Mouse (Mus musculus) neural tube, embryonic 11.5 days (tissue): ENCODE data around the gene Purb. TPM values are rescaled to one million over a fixed set of nuclear protein-coding genes. Genes with fewer than 3 reads are reported as not detected.
A peak's percentile ranks its signal among the peaks of the same experiment; 100 is the strongest.

Experiments used
- ATAC-seq: fragments of 200-750 bp; cut with Nextera tagmentation; 2 replicates; pipeline ENCODE4 v1.8.0; 2017; ENCODE audit warnings: moderate number of reproducible peaks, mild to moderate bottlenecking, moderate TSS enrichment, moderate library complexity; ENCODE audit not compliant: insufficient read depth, low FRiP score, low TSS enrichment
- DNase-seq: peaks from one replicate; pipeline ENCODE4 v3.0.0-alpha.2; 2015; ENCODE audit warnings: low spot score
- H3K27ac ChIP-seq: fragments of 300-500 bp; sonication (generic); 2 replicates; pipeline ENCODE4 v1.5.1; 2014; ENCODE audit warnings: low read depth, mild to moderate bottlenecking, low read length
- H3K27me3 ChIP-seq: fragments of 300-500 bp; sonication (generic); 2 replicates; pipeline ENCODE4 v1.6.1; 2014; ENCODE audit warnings: mild to moderate bottlenecking, low read length, mixed read lengths; ENCODE audit not compliant: control insufficient read depth, insufficient read depth
- H3K36me3 ChIP-seq: fragments of 300-500 bp; sonication (generic); 2 replicates; pipeline ENCODE4 v1.6.1; 2014; ENCODE audit warnings: mild to moderate bottlenecking, low read length, moderate library complexity, mixed read lengths; ENCODE audit not compliant: control insufficient read depth, insufficient read depth
- H3K4me1 ChIP-seq: fragments of 300-500 bp; sonication (generic); 2 replicates; pipeline ENCODE4 v1.6.1; 2014; ENCODE audit warnings: low read length, mixed read lengths; ENCODE audit not compliant: control insufficient read depth, insufficient read depth
- H3K4me2 ChIP-seq: fragments of 300-500 bp; sonication (generic); 2 replicates; pipeline ENCODE4 v1.6.1; 2014; ENCODE audit warnings: low read depth, mild to moderate bottlenecking, moderate library complexity
- H3K4me3 ChIP-seq: fragments of 300-500 bp; sonication (generic); 2 replicates; pipeline ENCODE4 v1.5.1; 2014; ENCODE audit warnings: low read depth, low read length
- H3K9ac ChIP-seq: fragments of 300-500 bp; sonication (generic); 2 replicates; pipeline ENCODE4 v1.6.1; 2014; ENCODE audit warnings: mild to moderate bottlenecking, low read length
- H3K9me3 ChIP-seq: fragments of 300-500 bp; sonication (generic); 2 replicates; pipeline ENCODE4 v1.6.1; 2016; ENCODE audit warnings: low read length; ENCODE audit not compliant: control insufficient read depth
- WGBS: fragments of 180-500 bp; shearing (Covaris S2); extraction: QIAGEN DNeasy Blood & Tissue Kit; methylation state at CpG from one replicate; pipeline ENCODE4 v1.1.7; 2014; 5-methylcytosine and 5-hydroxymethylcytosine counted together
- polyA plus RNA-seq: library from polyadenylated mRNA; unstranded; fragments of >200 nt; fragmentation: Nextera tagmentation; extraction: Ambion mirVana; gene quantifications from 2 replicates; pipeline ENCODE4 v1.2.1, GENCODE M21; 2014

Gene Purb
- 12.9 and 13.9 TPM in 2 replicates for polyA plus RNA-seq

DNA sequence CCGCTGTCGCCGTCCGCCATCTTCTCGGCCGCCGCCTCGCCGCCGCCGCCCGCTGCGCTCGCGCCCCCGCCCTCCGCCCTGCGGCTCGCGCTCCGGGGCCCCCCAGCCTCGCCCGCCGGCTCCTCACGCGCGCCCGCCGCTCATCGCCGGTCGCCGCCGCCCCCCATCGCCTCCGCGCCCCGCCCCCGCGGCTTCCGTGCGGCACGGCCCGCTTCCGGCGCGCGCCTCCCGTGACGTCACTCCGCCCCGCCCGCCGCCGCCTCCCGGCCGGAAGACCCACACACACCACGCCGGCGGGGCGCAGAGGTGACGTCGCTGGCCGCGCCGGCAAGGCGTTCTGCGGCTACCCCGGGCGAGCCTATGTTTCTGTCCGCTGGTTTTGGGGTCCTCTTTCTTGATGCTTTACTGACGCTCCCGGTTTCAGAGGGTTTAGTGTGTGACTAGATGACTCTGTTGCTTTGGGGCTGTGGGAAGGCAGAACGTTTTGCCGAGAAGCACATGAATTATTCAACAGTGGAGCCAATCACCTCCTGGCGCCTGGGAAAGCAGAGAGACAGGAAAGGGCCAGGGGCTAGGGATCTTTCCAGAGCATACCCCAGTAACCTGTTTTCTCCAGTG is at the start of gene Purb:
Purb (minus strand) TSS at position 51 of the 618 bp plus-strand sequence.
- Histone ChIP-seq H3K36me3 (no peaks in the 10 kb centered on the region), H3K4me1 (peaks cover 14% of the 10 kb centered on the region), H3K4me3 (peak within 1 kb of the TSS; percentile 98), H3K27ac (peak within 1 kb of the TSS; percentile 94), H3K9ac (peak within 1 kb of the TSS; percentile 95), H3K9me3 (no peaks in the 10 kb centered on the region), H3K4me2 (peak within 1 kb of the TSS; percentile 79), H3K27me3 (no peaks in the 10 kb centered on the region)
- WGBS, result 0% methylated on average over 23 of the region's 76 CpGs
- ATAC-seq (peak; percentile 91), DNase-seq (peak; percentile 93)

DNA sequence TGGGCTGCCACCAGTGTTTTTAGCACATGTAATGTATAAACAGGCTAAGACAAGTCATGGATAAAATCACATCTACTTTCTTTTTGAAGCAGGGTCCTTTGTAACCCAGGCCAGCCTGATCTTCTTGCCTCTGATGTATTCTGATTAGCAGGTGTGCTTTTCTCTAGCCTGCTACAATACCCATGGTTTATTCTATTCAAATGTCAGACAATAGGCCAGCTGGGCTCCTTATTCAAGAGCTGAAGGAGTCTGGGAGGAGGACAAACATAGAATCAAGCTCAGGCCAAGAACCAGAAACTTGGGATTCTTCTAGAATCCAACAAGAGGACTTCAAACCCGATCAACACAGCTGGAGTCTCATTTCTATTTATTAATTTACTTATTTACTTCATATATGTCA is 49.5 kb upstream of the Purb start:
- Histone ChIP-seq H3K4me1 (peaks cover 7% of the 10 kb centered on the region), H3K9ac (no peak overlapping the region), H3K9me3 (no peaks in the 10 kb centered on the region), H3K36me3 (peaks cover 12% of the 10 kb centered on the region), H3K27ac (no peak overlapping the region), H3K27me3 (no peaks in the 10 kb centered on the region), H3K4me2 (no peak overlapping the region), H3K4me3 (no peak overlapping the region)
- no peak for ATAC-seq
- 76% methylated on average over 1 of the region's 1 CpGs for WGBS
- no peak for DNase-seq

DNA sequence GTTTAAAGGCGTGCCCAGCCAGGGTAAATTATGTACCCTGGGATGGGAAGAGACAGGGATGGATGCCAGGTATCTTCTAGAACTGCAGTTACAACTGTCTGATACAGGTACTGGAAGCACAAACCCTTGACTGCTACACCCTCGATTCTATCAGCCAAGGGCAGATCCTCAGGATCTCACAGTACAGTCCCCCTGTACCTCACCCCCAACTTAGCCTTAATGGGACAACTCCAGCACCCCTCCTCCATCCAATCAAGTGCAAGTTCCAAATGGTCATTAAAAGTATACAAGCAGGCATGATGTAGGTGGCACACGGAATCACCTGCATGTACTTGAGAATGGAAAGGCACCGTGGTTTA is 49.1 kb upstream of the Purb start:
- Histone ChIP-seq H3K27me3 (no peaks in the 10 kb centered on the region), H3K4me2 (no peak overlapping the region), H3K4me3 (no peak overlapping the region), H3K4me1 (peaks cover 7% of the 10 kb centered on the region), H3K9ac (no peak overlapping the region), H3K36me3 (peaks cover 12% of the 10 kb centered on the region), H3K27ac (no peak overlapping the region), H3K9me3 (no peaks in the 10 kb centered on the region)
- WGBS, result 93% methylated on average over 4 of the region's 4 CpGs
- ATAC-seq (no peak), DNase-seq (no peak)

DNA sequence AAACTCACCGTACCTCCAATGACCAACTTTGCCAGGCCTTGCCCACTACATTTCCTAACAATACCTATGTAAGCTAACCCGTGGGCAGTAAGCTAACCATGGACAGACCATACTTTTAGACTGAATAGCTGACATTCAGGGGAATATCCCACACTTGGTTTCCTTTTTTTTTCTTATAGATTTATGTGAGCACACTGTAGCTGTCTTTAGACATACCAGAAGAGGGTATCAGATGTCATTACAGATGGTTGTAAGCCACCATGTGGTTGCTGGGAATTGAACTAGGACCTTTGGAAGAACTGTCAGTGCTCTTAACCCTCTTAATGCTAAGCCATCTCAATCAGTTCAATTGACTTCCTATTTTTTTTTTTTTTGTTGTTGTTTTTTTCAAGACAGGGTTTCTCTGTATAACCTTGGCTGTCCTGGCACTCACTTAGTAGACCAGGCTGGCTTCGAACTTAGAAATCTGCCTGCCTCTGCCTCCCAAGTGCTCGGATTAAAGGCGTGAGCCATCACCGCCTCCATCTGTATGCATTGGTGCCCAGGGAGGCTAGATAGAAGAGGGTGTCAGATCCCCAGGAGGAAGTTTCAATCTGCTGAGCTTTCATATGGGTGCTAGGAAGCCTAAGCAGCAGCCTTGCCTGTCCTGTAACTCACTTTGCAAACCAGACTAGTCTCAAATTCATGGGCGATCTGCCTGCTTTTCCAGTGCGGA is 48.6 kb upstream of the Purb start:
- Histone ChIP-seq H3K4me3 (no peak overlapping the region), H3K4me1 (peaks cover 7% of the 10 kb centered on the region), H3K4me2 (no peak overlapping the region), H3K27ac (no peak overlapping the region), H3K9ac (no peak overlapping the region), H3K36me3 (peaks cover 12% of the 10 kb centered on the region), H3K9me3 (no peaks in the 10 kb centered on the region), H3K27me3 (no peaks in the 10 kb centered on the region)
- WGBS, result 89% methylated on average over 8 of the region's 8 CpGs
- DNase-seq (no peak), ATAC-seq (no peak)

DNA sequence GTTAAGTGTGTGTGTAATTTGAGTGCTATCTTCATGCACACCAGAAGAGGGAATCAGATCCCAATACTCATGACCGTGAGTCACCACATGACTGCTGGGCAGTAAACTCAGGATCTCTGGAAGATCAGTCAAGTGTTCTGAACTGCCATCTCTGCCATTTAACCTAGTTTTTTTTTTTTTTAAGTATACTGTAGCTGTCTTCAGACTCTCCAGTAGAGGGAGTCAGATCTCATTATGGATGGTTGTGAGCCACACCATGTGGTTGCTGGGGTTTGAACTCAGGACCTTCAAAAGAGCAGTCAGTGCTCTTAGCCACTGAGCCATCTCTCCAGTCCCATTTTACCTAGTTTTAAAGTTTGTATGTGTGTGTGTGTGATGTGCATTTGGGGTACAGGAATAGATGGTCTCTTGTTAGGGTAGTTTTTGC is 48.0 kb upstream of the Purb start:
- no peak overlapping the region for H3K4me3 ChIP-seq
- 55% methylated on average over 1 of the region's 1 CpGs for WGBS

DNA sequence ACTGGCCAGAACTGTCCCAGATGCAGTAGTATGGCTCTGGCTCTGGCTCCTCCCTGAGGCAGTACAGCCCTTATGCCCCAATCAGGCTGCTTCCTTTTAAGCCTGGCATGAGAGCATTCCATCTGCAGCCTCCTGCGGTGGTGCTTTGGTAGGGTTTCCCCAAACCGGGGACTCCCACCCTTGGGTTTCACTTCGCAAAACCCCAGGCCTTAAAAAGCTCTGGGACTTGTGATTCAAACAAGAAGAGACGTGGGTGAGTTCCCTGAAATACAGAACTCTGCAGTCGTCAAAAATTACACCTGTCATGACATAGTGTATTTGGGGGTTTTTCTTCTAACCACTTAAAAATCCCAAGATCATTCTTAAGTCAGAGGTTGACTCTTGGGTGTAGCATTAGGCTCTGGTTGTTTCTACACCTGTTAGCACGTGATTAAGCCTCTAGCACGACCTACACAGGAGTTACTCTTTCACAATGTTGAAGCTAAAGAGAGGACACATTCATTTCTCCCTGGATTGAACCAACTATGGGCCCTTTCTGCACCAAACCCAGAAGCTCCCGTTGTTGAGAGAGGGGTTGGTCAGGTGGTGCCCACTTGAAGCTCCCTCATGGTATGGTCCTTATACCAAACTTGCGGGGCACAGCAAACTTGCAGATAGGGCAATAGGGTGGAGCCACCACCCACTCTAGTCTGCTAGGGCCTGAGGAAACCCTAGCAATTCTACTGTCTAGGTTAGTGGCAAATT is 47.2 kb upstream of the Purb start:
- no peak overlapping the region for H3K4me2 ChIP-seq
- peaks cover 12% of the 10 kb centered on the region for H3K36me3 ChIP-seq
- no peak for DNase-seq
- ATAC-seq, result no peak
- H3K27me3 ChIP-seq, result no peaks in the 10 kb centered on the region
- peaks cover 7% of the 10 kb centered on the region for H3K4me1 ChIP-seq
- H3K9me3 ChIP-seq, result no peaks in the 10 kb centered on the region
- H3K9ac ChIP-seq, result no peak overlapping the region
- no peak overlapping the region for H3K4me3 ChIP-seq
- 72% methylated on average over 9 of the region's 9 CpGs for WGBS
- no peak overlapping the region for H3K27ac ChIP-seq

More for the DNA sequence above, 48.0 kb upstream of the Purb start:
- Histone ChIP-seq H3K27ac (no peak overlapping the region), H3K9ac (no peak overlapping the region), H3K27me3 (no peaks in the 10 kb centered on the region), H3K36me3 (peaks cover 12% of the 10 kb centered on the region), H3K4me2 (no peak overlapping the region), H3K9me3 (no peaks in the 10 kb centered on the region), H3K4me1 (peaks cover 7% of the 10 kb centered on the region)
- ATAC-seq, result no peak
- no peak for DNase-seq

DNA sequence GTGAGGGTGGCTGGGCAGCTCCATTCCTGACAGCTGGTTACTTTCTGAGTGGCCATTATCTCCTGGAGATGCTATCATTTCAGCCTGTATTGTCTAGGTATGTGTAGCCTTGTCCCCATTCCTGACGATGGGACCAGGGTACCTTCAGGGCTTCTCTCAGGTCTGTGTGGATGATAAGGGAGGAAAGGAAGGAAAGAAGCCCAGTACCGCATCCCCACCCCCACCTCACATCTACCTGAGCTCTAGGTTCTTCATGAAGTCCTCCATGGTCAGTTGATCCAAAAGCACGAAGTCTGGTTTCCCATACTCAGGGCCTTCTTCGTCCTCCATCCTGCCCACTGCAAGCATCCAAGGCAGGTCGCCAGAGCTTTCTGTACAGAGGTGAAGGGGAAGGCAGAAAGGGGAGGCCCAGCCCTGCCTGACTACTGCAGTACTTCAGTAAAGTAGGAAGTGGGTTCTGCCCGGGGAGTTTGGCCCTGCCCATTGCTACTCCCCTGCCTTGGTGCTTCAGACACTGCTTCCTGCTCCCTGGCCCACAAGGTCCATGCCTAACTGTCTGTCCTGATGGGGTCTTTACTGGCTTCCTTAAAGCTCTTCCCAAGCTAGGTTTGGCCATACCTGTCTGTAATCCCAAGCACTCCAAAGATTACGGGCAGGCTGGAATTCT is 44.9 kb upstream of the Purb start, which contains the start of gene Myo1g:
Myo1g (minus strand) TSS at position 459 of the 667 bp plus-strand sequence.
- H3K36me3 ChIP-seq, result peaks cover 10% of the 10 kb centered on the region
- no peak within 1 kb of the TSS for H3K27ac ChIP-seq
- no peak within 1 kb of the TSS for H3K4me2 ChIP-seq
- ATAC-seq, result no peak
- DNase-seq, result no peak
- no peak within 1 kb of the TSS for H3K9ac ChIP-seq
- H3K4me3 ChIP-seq, result no peak within 1 kb of the TSS
- no peaks in the 10 kb centered on the region for H3K27me3 ChIP-seq
- WGBS, result 83% methylated on average over 7 of the region's 7 CpGs
- H3K4me1 ChIP-seq, result no peaks in the 10 kb centered on the region
- H3K9me3 ChIP-seq, result no peaks in the 10 kb centered on the region

DNA sequence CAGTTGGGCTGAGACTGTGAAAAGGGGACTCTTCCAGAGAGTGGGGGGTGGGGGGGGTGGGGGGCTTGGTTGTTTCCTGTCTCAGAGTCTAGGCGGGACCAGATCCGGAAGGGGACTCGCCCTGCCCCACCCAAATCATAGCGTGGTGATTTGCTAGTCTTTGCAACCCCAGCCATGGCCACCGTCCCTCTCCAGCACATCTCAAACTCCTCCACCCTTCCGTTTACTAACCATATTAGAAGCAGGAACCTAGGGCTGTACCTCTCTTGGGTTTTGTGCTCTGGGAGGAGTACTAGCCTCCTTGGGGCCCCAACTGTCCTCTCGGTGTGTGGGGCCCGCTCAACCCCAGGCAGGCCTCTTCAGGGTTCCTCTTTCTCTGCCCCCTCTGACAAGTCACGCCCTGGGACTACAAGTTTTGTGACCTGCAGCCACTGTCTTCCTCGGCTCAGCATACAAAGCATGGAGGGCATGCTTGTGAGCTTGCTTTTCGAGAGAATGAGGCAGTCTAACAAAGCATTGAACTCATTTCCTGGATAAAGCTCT is 43.8 kb upstream of the Purb start:
- Histone ChIP-seq H3K4me1 (no peaks in the 10 kb centered on the region), H3K36me3 (peaks cover 1% of the 10 kb centered on the region), H3K27me3 (no peaks in the 10 kb centered on the region), H3K4me2 (no peak overlapping the region), H3K9me3 (no peaks in the 10 kb centered on the region), H3K27ac (no peak overlapping the region), H3K4me3 (no peak overlapping the region), H3K9ac (no peak overlapping the region)
- 80% methylated on average over 11 of the region's 11 CpGs for WGBS
- no peak for DNase-seq
- no peak for ATAC-seq
